Mouse (Mus musculus) right cerebral cortex, postnatal 25 days (tissue): Measurements from ENCODE around the gene Rasgef1a.
A peak's percentile ranks its signal among the peaks of the same experiment; 100 is the strongest.

Experiments used
- DNase-seq: peaks from one replicate; pipeline ENCODE4 v3.0.0; 2022

The Rasgef1a gene

GRCm38 (mm10) chr6:118138731-118139709 lies 127.8 kb downstream of the Rasgef1a start, which contains the start of gene Csgalnact2:
TSS of gene Csgalnact2 (minus strand) at chr6:118139140.
- peak; percentile 92 for DNase-seq

DNA sequence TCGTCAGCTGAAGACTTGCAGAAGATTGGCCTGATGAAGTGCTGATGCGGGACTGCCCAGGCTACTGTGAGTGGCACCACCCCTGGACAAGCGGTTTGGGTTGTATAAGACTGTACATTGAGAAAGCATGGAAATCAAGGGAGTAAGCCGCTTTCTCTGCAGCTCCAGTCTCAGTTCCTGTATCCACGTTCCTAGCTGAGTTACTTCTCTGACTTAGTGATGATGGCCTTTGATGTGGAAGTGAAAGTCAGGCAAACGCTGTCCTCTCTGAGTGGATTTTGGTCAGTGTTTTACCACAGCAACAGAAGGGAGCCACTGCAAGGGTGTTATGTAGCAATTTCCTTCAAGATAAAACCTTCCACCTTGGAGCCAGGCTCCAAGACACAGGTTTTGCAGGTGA lies 129.7 kb downstream of the Rasgef1a start:
- DNase-seq, result no peak
